Mouse (Mus musculus) limb, embryonic 11.5 days (tissue): ENCODE data around the gene Ppfia3. TPM values are rescaled to one million over a fixed set of nuclear protein-coding genes. Genes with fewer than 3 reads are reported as not detected.

Source experiments
- ATAC-seq: fragments of 200-750 bp; cut with Nextera tagmentation; 2 replicates; pipeline ENCODE4 v1.8.0; 2017; ENCODE audit warnings: low read depth; ENCODE audit not compliant: insufficient number of reproducible peaks, low FRiP score, low TSS enrichment
- DNase-seq: peaks from one replicate; pipeline ENCODE4 v3.0.0-alpha.2; 2015; ENCODE audit warnings: low spot score
- H3K27ac ChIP-seq: fragments of 300-500 bp; sonication (generic); replicated peaks from 2 replicates; pipeline ENCODE4 v1.5.1; 2014; ENCODE audit warnings: low read depth, mild to moderate bottlenecking, low read length
- H3K27me3 ChIP-seq: fragments of 300-500 bp; sonication (generic); 2 replicates; pipeline ENCODE4 v1.6.1; 2014; ENCODE audit warnings: mild to moderate bottlenecking, low read length, mixed read lengths; ENCODE audit not compliant: control insufficient read depth, insufficient read depth
- H3K36me3 ChIP-seq: fragments of 300-500 bp; sonication (generic); 2 replicates; pipeline ENCODE4 v1.6.1; 2014; ENCODE audit warnings: mild to moderate bottlenecking, low read length, moderate library complexity, mixed read lengths; ENCODE audit not compliant: control insufficient read depth, insufficient read depth
- H3K4me1 ChIP-seq: fragments of 300-500 bp; sonication (generic); 2 replicates; pipeline ENCODE4 v1.6.1; 2014; ENCODE audit warnings: low read length, mixed read lengths; ENCODE audit not compliant: control insufficient read depth, insufficient read depth
- H3K4me2 ChIP-seq: fragments of 300-500 bp; sonication (generic); 2 replicates; pipeline ENCODE4 v1.6.1; 2014; ENCODE audit warnings: low read depth, mild to moderate bottlenecking, moderate library complexity; ENCODE audit not compliant: severe bottlenecking
- H3K4me3 ChIP-seq: fragments of 300-500 bp; sonication (generic); 2 replicates; pipeline ENCODE4 v1.5.1; 2014; ENCODE audit warnings: low read depth, low read length
- H3K9ac ChIP-seq: fragments of 300-500 bp; sonication (generic); 2 replicates; pipeline ENCODE4 v1.6.1; 2014; ENCODE audit warnings: mild to moderate bottlenecking, low read length
- H3K9me3 ChIP-seq: fragments of 300-500 bp; sonication (generic); 2 replicates; pipeline ENCODE4 v1.6.1; 2016; ENCODE audit warnings: low read length; ENCODE audit not compliant: control insufficient read depth
- WGBS: fragments of 180-500 bp; shearing (Covaris S2); extraction: QIAGEN DNeasy Blood & Tissue Kit; methylation state at CpG from one replicate; pipeline ENCODE4 v1.1.7; 2014; 5-methylcytosine and 5-hydroxymethylcytosine counted together
- polyA plus RNA-seq: library from polyadenylated mRNA; unstranded; fragments of >200 nt; fragmentation: Nextera tagmentation; extraction: Ambion mirVana; gene quantifications from 2 replicates; pipeline ENCODE4 v1.2.1, GENCODE M21; 2014

Ppfia3 gene
- polyA plus RNA-seq, 1 experiment from 2014 or later: 6.1 TPM

GRCm38 (mm10) chr7:45305275-45305674 lies 61.5 kb downstream of the Ppfia3 start:
- peak overlapping the region; percentile 8; the same call in 1 of the 2 replicates for H3K4me3 ChIP-seq
- H3K27ac ChIP-seq: no peak overlapping the region
- ATAC-seq (0 out of 2 replicates have a peak, but pooled peaks have one; percentile 42), DNase-seq (peak; percentile 89)
- H3K9me3 ChIP-seq: no peaks in the 10 kb centered on the region
- H3K4me2 ChIP-seq: peak overlapping the region; percentile 36; the same call in 1 of the 2 replicates
- H3K9ac ChIP-seq: peak overlapping the region; percentile 17; the same call in 1 of the 2 replicates
- WGBS: 3% methylated on average over 17 of the region's 17 CpGs
- no peaks in the 10 kb centered on the region for H3K36me3 ChIP-seq
- peaks cover 9% of the 10 kb centered on the region for H3K4me1 ChIP-seq
- H3K27me3 ChIP-seq: no peaks in the 10 kb centered on the region

GRCm38 (mm10) chr7:45304869-45305268 lies 62.0 kb downstream of the Ppfia3 start:
- Histone ChIP-seq H3K9ac (peak overlapping the region; percentile 17; the same call in 1 of the 2 replicates), H3K9me3 (no peaks in the 10 kb centered on the region), H3K27ac (0 out of 2 replicates have a peak overlapping the region, but pooled peaks have one; percentile 14), H3K36me3 (no peaks in the 10 kb centered on the region), H3K27me3 (no peaks in the 10 kb centered on the region), H3K4me2 (peak overlapping the region; percentile 36; the same call in 1 of the 2 replicates), H3K4me1 (peaks cover 9% of the 10 kb centered on the region), H3K4me3 (peak overlapping the region; percentile 8; the same call in 1 of the 2 replicates)
- WGBS: 15% methylated on average over 11 of the region's 13 CpGs
- ATAC-seq (no peak), DNase-seq (no peak)

GRCm38 (mm10) chr7:45302626-45303025 lies 64.2 kb downstream of the Ppfia3 start:
- Histone ChIP-seq H3K4me3 (no peak overlapping the region), H3K36me3 (no peaks in the 10 kb centered on the region), H3K4me2 (no peak overlapping the region), H3K9ac (no peak overlapping the region), H3K27me3 (no peaks in the 10 kb centered on the region), H3K4me1 (peaks cover 9% of the 10 kb centered on the region), H3K27ac (no peak overlapping the region), H3K9me3 (no peaks in the 10 kb centered on the region)
- 82% methylated on average over 8 of the region's 8 CpGs for WGBS
- DNase-seq (no peak), ATAC-seq (no peak)

- DNase-seq (peak; percentile 72), ATAC-seq (no peak)
- H3K4me3 ChIP-seq: no peak overlapping the region
- H3K27ac ChIP-seq: no peak overlapping the region
- no peaks in the 10 kb centered on the region for H3K9me3 ChIP-seq
- 15% methylated on average over 6 of the region's 6 CpGs for WGBS
- no peaks in the 10 kb centered on the region for H3K36me3 ChIP-seq
- H3K27me3 ChIP-seq: no peaks in the 10 kb centered on the region
- H3K9ac ChIP-seq: no peak overlapping the region
- H3K4me1 ChIP-seq: peaks cover 6% of the 10 kb centered on the region
- H3K4me2 ChIP-seq: no peak overlapping the region
Measured at GRCm38 (mm10) chr7:45300270-45300669, 66.5 kb downstream of the Ppfia3 start.

- H3K9ac ChIP-seq: no peak overlapping the region
- no peak overlapping the region for H3K4me2 ChIP-seq
- H3K27ac ChIP-seq: no peak overlapping the region
- peak; percentile 75; the same call in 1 of the 2 replicates for ATAC-seq
- H3K9me3 ChIP-seq: no peaks in the 10 kb centered on the region
- peaks cover 1% of the 10 kb centered on the region; the same call in 1 of the 2 replicates for H3K4me1 ChIP-seq
- 14% methylated on average over 5 of the region's 5 CpGs for WGBS
- peak; percentile 78 for DNase-seq
- H3K27me3 ChIP-seq: no peaks in the 10 kb centered on the region
- H3K4me3 ChIP-seq: no peak overlapping the region
- no peaks in the 10 kb centered on the region for H3K36me3 ChIP-seq
Measured at GRCm38 (mm10) chr7:45299752-45300151, 67.1 kb downstream of the Ppfia3 start.

GRCm38 (mm10) chr7:45297563-45297962 lies 69.3 kb downstream of the Ppfia3 start:
- Histone ChIP-seq H3K9ac (no peak overlapping the region), H3K9me3 (no peaks in the 10 kb centered on the region), H3K36me3 (no peaks in the 10 kb centered on the region), H3K4me2 (no peak overlapping the region), H3K27ac (no peak overlapping the region), H3K27me3 (no peaks in the 10 kb centered on the region), H3K4me1 (no peaks in the 10 kb centered on the region), H3K4me3 (no peak overlapping the region)
- no peak for ATAC-seq
- no peak for DNase-seq
- 63% methylated on average over 3 of the region's 3 CpGs for WGBS

- DNase-seq (no peak), ATAC-seq (no peak)
- 82% methylated on average over 1 of the region's 1 CpGs for WGBS
- Histone ChIP-seq H3K4me3 (no peak overlapping the region), H3K27me3 (no peaks in the 10 kb centered on the region), H3K4me2 (no peak overlapping the region), H3K9ac (no peak overlapping the region), H3K4me1 (no peaks in the 10 kb centered on the region), H3K27ac (no peak overlapping the region), H3K9me3 (no peaks in the 10 kb centered on the region), H3K36me3 (no peaks in the 10 kb centered on the region)
Measured at GRCm38 (mm10) chr7:45296626-45297025, 70.2 kb downstream of the Ppfia3 start.
